Mouse (Mus musculus): ENCODE measurements around the gene Ddx25.
A peak's percentile ranks its signal among the peaks of the same experiment; 100 is the strongest.

Ddx25 gene

DNA sequence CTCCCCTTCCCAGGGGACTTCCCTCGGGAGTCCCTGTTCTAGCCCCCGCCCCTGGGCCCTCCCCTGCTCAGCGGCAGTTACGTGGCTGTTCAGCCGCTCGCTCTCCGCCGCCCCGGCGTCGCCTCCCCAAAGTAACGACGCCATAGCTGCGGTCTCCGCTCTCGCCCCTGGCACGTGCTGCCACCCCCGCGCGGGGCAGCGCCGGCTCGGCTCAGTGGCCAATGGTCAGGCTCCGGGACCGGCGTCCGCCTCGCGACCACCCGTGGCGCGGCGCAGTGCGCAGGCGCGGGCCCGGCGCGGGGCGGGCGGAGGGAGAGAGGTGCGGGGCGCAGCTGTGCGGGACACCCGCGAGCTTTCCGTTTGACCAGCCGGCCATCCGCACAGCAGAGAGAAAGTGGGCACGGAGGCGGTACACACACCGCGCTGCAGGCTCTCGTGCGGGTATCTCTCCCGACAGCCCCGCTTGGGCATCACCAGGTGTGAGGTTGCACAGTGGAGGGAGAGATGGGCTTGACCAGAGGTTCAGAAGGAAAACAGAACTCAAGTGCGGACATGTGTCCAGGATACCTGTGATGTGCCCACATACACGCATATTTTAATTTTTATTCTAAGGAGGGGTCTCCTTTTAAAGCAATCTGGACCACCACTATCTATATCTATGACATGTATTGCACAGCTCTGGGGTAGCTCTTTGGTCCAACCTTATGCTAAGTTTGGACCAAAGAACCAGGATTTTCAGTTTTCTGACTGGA, at the start of gene Ddx25, which contains the start of gene Pus3:
Gene Ddx25 (minus strand): TSS at position 272 of the 752 bp plus-strand sequence.
Gene Pus3 (plus strand): TSS at position 339 of the 752 bp plus-strand sequence.
- no peak for DNase-seq (ENCODE audit: low spot score in 2 of 2)

DNA sequence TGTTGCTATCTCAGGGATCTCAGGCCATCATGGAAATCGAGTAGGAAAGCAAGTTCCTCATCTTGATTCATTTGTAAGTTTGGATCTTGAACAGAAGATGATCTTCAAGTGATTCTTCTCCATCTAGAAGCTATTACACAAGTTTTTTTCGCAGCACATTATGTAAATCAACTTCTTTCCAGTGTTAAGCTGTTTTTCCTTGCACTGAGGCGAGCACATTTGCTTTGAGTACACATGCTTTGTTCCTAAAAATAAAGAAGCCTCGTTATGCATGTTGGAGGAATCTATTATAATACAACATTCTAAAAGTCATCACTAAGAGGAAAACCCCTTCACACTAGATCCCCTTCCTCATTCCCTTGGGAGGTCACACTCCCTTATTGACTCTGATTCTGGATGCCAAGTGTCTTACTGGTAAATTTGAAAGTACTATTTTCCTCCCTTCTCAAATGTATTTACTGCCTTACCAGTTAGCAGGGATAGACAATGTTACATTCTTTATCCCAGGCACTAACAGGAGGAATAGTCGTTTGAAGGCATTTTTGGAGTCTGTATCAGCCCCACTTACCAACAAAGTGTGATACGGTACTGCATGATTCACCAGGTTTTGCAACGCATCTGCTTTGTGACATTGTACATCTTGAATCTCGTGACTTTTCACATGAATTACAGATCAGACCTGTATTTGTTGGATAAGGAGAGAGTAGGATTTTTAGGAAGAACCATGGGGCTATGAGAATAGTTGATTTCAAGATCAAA, 49.5 kb upstream of the Ddx25 start:
- DNase-seq (ENCODE audit: low spot score in 2 of 2) = no peak

GRCm38 (mm10) chr9:35592903-35593302, 34.6 kb upstream of the Ddx25 start:
- DNase-seq (ENCODE audit: low spot score in 2 of 2) = peak in 1 of 2 experiments; percentile 4

GRCm38 (mm10) chr9:35587674-35588073, 29.3 kb upstream of the Ddx25 start:
- no peak for DNase-seq (ENCODE audit: low spot score in 2 of 2)

DNA sequence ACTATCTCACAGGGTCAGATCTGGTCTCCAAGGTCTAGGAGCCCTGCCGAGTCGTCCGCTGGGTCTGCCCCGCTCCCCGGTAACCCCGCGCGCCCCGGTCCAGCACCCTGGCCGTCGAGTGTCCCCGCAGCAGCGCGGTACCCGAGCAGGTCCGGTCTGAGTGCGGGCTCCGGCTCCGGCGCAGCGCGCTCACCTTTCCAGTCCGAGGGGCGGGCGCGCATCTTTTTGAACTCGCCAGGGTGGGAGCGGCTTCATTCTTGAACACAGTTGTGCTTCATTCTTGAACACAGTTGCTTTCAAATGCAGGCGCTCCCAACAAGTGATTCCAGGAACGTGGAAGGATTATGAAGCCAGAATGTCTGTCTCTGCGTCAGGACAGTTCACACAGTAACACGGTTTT, 16.1 kb upstream of the Ddx25 start:
- DNase-seq (ENCODE audit: low spot score in 2 of 2) = no peak

GRCm38 (mm10) chr9:35570663-35571062, 12.3 kb upstream of the Ddx25 start:
- DNase-seq (ENCODE audit: low spot score in 2 of 2) = no peak

DNA sequence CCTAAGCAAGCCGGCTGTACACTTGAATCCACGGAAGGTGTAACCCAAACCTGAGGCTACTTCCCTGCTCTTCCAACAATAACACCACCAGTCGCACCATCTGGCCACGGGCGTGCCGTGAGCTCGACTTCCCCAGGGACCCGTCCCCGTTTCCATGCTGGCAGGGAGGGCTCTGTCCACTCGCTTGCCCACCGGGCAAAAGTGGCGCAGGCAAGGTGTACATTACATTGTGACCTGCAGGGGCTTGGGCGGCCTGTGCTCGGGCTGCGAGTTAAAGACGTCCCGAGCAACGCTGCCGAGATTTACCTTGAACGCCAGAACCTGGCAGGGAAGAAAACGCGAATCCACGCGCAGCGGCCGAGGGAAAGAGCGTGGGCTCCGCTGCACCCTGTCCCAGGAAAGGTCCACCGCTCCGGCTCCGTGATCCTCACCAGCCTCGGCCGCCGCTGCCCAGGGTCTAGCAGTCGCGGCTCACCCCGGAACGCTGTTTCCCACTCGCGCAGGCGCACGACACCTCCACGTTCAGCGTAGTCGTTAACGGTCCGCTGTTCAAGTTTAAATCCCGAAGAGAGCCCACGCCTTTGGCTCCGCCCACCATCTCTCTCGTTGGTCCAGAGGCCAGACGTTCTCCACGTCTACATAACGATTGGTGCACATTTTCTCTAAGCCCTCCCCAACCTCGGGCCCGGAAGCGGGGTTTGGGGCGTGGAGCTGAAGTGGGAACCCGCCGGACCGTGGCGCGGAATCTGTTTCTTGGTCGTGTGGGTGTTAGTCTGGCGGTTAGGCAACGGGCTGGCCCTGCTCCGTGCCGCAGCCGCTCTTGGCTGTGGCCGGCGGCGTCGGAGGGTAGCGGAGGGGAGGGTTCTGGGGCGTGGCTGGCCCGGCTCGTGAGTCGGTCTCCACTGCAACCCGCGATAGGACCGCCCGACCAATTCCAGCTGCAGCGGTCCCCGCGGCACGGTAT, 11.5 kb upstream of the Ddx25 start, which contains the start of the genes Pate2 and Hyls1:
Gene Pate2 (plus strand): TSS at position 714 of the 964 bp plus-strand sequence.
Gene Hyls1 (minus strand): TSS at position 828 of the 964 bp plus-strand sequence.
- DNase-seq (ENCODE audit: low spot score in 2 of 2) = peak; percentile 95 to 96

DNA sequence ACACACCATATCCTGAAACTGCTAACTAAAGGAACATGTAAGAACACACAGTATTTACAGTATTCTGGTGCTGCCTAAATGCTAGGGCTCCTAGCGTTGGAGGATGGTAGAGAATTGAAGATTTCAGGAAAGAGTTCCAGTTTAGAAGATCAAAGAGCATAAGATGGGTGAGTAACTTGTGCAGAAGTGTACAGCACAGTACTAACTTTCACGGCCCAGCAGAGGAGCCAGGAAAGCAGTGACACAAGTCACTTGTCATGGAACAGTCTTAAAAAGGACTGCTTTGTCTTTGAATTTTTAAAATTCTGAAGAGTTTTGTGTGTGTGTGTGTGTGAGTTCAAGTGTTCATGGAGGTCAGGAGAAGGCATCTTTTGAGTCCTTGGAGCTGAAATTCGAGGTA, 9.7 kb upstream of the Ddx25 start:
- DNase-seq (ENCODE audit: low spot score in 2 of 2) = no peak

GRCm38 (mm10) chr9:35564536-35565240, 6.4 kb upstream of the Ddx25 start:
- no peak for DNase-seq (ENCODE audit: low spot score in 2 of 2)

- no peak for DNase-seq (ENCODE audit: low spot score in 2 of 2)
Measured at GRCm38 (mm10) chr9:35561583-35561982, 3.3 kb upstream of the Ddx25 start.

DNA sequence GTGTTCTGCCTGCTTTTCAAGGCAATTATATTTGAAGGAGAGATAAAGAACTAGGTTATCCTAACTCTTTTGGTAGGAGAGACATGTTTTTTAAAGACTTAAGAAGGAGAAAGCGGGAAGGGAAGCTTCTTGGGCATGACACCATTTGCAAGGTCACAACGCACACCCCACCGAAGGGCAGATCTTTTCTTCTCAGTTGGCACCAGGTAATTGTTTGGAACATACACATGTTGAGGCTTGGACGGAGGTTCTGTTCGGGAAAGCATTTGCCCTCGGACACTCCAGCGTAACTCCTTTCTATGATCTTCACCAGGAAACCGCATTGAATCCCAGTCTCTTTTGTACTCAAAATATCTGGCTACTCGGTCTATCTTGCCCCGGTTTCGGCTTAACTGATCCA, 2.7 kb upstream of the Ddx25 start:
- no peak for DNase-seq (ENCODE audit: low spot score in 2 of 2)

DNA sequence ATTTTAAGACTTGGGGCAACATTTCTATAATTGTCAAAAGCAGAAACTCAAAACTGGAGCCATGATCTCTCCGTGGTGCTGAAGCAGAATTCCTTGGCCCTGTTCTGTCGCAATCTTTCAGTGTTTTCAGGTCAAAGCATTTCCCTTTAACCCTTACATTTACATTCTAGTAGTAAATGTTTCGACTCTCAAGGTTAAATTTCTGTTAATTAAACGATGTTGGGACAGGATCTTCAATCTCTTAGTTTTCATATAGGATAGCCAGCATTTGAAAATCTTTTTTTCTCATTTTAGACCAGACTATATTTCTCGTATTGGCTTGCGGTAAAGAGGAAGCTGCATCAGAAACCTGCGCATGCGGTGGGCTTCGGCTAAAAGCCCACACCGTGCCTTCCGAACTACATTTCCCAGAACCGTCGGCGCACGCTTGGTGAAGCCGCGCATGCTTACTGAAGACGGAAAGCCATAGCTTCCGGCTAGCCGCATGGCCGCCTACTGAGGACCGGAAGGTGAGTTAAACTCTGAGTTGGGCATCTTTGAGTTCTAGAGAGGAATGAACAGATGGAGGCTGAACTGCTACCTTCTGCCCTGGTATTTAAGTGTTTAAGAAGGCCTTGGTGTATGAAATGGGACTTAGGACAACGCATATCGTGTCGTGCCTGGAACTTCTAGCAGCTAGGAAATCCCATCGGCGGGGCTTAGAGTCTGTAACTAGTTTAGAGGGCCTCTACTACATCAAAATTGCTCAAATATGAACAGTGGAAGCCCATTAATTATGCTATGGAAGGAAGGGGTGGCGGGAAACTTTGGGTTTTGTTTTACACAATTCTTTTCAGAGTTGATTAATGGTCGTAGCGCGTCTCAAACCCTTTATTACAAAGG, 922 bp upstream of the Ddx25 start:
- peak; percentile 66 to 76 for DNase-seq (ENCODE audit: low spot score in 2 of 2)

- no peak for DNase-seq (ENCODE audit: low spot score in 2 of 2)
Measured at GRCm38 (mm10) chr9:35556494-35557102, 1.7 kb downstream of the Ddx25 start.

DNA sequence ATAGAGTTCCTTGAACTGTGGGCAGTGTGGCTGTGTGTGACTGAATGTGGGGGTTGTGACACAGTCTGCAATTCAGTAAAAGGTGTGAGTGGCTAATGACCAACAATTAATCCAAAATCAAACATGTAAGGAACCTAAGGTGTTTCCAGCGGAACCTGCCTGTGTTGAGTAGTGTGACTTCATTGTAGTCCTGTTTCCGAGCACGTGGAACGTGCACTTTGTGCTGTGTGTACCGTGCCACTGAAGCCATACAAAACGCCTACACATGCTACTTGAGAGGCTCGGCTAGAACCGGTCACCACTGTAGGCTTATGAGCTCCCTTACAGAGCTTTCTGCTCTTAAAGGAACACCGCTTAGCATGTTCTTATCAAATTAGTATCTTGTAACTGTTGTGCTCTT, 9.9 kb downstream of the Ddx25 start:
- no peak for DNase-seq (ENCODE audit: low spot score in 2 of 2)

- no peak for DNase-seq (ENCODE audit: low spot score in 2 of 2)
Measured at GRCm38 (mm10) chr9:35546745-35547144, 11.6 kb downstream of the Ddx25 start.

- no peak for DNase-seq (ENCODE audit: low spot score in 2 of 2)
Measured at GRCm38 (mm10) chr9:35545704-35546103, 12.6 kb downstream of the Ddx25 start.

DNA sequence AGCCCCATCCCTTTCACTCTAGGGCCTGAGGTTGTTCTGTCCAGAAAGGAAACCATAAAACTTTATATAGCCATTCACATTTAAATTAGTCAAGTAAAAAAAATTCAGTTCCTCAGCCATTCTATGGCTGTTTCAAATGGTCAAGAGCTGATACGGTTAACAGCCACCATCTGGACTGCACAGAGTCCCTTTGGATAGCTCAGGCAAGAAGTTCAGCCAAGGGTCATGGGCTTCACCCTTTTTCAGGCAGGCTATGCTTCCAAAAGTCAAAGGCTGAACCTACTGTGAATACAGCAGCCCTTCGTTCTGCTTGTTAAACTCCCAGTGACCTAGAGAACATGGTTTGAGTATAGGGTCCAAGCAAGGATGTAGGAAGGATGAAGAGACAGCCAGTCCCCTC, 13.7 kb downstream of the Ddx25 start:
- peak in 1 of 2 experiments; percentile 39 for DNase-seq (ENCODE audit: low spot score in 2 of 2)

GRCm38 (mm10) chr9:35543099-35543860, 15.0 kb downstream of the Ddx25 start:
- no peak for DNase-seq (ENCODE audit: low spot score in 2 of 2)

GRCm38 (mm10) chr9:35541941-35542340, 16.4 kb downstream of the Ddx25 start:
- no peak for DNase-seq (ENCODE audit: low spot score in 2 of 2)
